Mouse (Mus musculus): ENCODE data around the gene Bcl2l13.
"Not testable (repeated sequence)": the region's sequence is repeated elsewhere in the genome, so short reads cannot be mapped to it uniquely, and the experiment has no call there.

Bcl2l13 gene

GRCm38 (mm10) chr6:120835474-120836374 lies at the start of gene Bcl2l13:
Bcl2l13 (plus strand) TSS chr6:120836212.
- DNase-seq (ENCODE audit: low spot score in 2 of 2) = peak; percentile 98 to 100

- DNase-seq (ENCODE audit: low spot score in 2 of 2) = no peak
Observed at GRCm38 (mm10) chr6:120788068-120788607, 47.9 kb upstream of the Bcl2l13 start.

GRCm38 (mm10) chr6:120788904-120789303 lies 47.1 kb upstream of the Bcl2l13 start:
- DNase-seq (ENCODE audit: low spot score in 2 of 2) = peak in 1 of 2 experiments; percentile 39

- no peak for DNase-seq (ENCODE audit: low spot score in 2 of 2)
Observed at GRCm38 (mm10) chr6:120790153-120790552, 45.9 kb upstream of the Bcl2l13 start.

- no peak for DNase-seq (ENCODE audit: low spot score in 2 of 2)
Observed at GRCm38 (mm10) chr6:120790717-120791116, 45.3 kb upstream of the Bcl2l13 start.

- DNase-seq (ENCODE audit: low spot score in 2 of 2) = no peak
Observed at GRCm38 (mm10) chr6:120792947-120793346, 43.1 kb upstream of the Bcl2l13 start.

- DNase-seq (ENCODE audit: low spot score in 2 of 2) = no peak
Observed at GRCm38 (mm10) chr6:120795422-120796086, 40.5 kb upstream of the Bcl2l13 start.

GRCm38 (mm10) chr6:120796111-120796510 lies 39.9 kb upstream of the Bcl2l13 start:
- no peak for DNase-seq (ENCODE audit: low spot score in 2 of 2)

GRCm38 (mm10) chr6:120798019-120798418 lies 38.0 kb upstream of the Bcl2l13 start:
- DNase-seq (ENCODE audit: low spot score in 2 of 2) = no peak

GRCm38 (mm10) chr6:120798905-120799304 lies 37.1 kb upstream of the Bcl2l13 start:
- DNase-seq (ENCODE audit: low spot score in 2 of 2) = no peak

- DNase-seq (ENCODE audit: low spot score in 2 of 2) = no peak
Observed at GRCm38 (mm10) chr6:120799581-120800041, 36.4 kb upstream of the Bcl2l13 start.

- DNase-seq (ENCODE audit: low spot score in 2 of 2) = no peak
Observed at GRCm38 (mm10) chr6:120806999-120807737, 28.8 kb upstream of the Bcl2l13 start.

- DNase-seq (ENCODE audit: low spot score in 2 of 2) = no peak
Observed at GRCm38 (mm10) chr6:120807738-120808081, 28.3 kb upstream of the Bcl2l13 start.

- not testable (repeated sequence) for DNase-seq (ENCODE audit: low spot score in 2 of 2)
Observed at GRCm38 (mm10) chr6:120811999-120812398, 24.0 kb upstream of the Bcl2l13 start.

GRCm38 (mm10) chr6:120819294-120819693 lies 16.7 kb upstream of the Bcl2l13 start:
- no peak for DNase-seq (ENCODE audit: low spot score in 2 of 2)

GRCm38 (mm10) chr6:120820144-120820543 lies 15.9 kb upstream of the Bcl2l13 start:
- DNase-seq (ENCODE audit: low spot score in 2 of 2) = no peak

GRCm38 (mm10) chr6:120820941-120821340 lies 15.1 kb upstream of the Bcl2l13 start:
- DNase-seq (ENCODE audit: low spot score in 2 of 2) = no peak

- DNase-seq (ENCODE audit: low spot score in 2 of 2) = no peak
Observed at GRCm38 (mm10) chr6:120821715-120822114, 14.3 kb upstream of the Bcl2l13 start.

- peak; percentile 85 to 94 for DNase-seq (ENCODE audit: low spot score in 2 of 2)
Observed at GRCm38 (mm10) chr6:120822307-120822928, 13.6 kb upstream of the Bcl2l13 start, which contains the start of gene Atp6v1e1. Atp6v1e1 (minus strand) TSS chr6:120822793.

GRCm38 (mm10) chr6:120822937-120823614 lies 12.9 kb upstream of the Bcl2l13 start:
- DNase-seq (ENCODE audit: low spot score in 2 of 2) = peak in 1 of 2 experiments; percentile 56

- peak; percentile 52 to 60 for DNase-seq (ENCODE audit: low spot score in 2 of 2)
Observed at GRCm38 (mm10) chr6:120830056-120830455, 6.0 kb upstream of the Bcl2l13 start.

All from spleen, postnatal 10 days (tissue).